Mouse (Mus musculus) left cerebral cortex, adult 2 months (tissue): ENCODE data around the gene Btbd16. TPM values are rescaled to one million over a fixed set of nuclear protein-coding genes. Genes with fewer than 3 reads are reported as not detected.
A peak's percentile ranks its signal among the peaks of the same experiment; 100 is the strongest.

Experiments used
- DNase-seq, 2 experiments: peaks; one replicate each; pipeline ENCODE4 v3.0.0; 2021 to 2022; ENCODE audit warnings: low spot score in 2 of 2, mixed read lengths in 1 of 2; ENCODE audit errors: extremely low spot score in 1 of 2
- H3K27ac ChIP-seq: fragments of 200-600 bp; 2 replicates; pipeline ENCODE4 v1.8.1; 2022
- H3K4me3 ChIP-seq: fragments of 200-600 bp; 2 replicates; pipeline ENCODE4 v1.8.1; 2022
- CTCF ChIP-seq: fragments of 200-600 bp; IDR thresholded peaks from 2 replicates; pipeline ENCODE4 v1.8.1; 2022; ENCODE audit warnings: antibody characterized with exemption, mild to moderate bottlenecking, moderate library complexity
- intact Hi-C: fragments of 180-260 bp; cut with DNase I; formaldehyde crosslinking; loops from one replicate; pipeline ENCODE4 v1.15.1; 2025
- total RNA-seq, 2 experiments: library from RNA; stranded (reverse); gene quantifications; 2 replicates each; pipeline ENCODE4 v1.2.3; 2021

The Btbd16 gene
- total RNA-seq, 2 experiments from 2014 or later, result 0.23 to 0.56 TPM

DNA sequence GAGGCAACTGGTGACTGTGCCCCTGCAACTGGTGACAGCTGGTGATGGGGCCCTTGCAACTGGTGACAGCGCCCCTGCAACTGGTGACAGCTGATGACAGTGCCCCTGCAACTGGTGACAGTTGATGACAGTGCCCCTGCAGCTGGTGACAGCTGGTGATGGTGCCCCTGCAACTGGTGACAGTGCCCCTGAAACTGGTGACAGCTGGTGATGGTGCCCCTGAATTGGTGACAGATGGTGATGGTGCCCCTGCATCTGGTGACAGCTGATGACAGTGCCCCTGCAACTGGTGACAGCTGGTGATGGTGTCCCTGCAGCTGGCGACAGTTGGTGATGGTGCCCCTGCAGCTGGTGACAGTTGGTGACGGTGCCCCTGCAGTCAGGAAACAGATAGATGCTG, 52.5 kb downstream of the Btbd16 start:
- intact Hi-C loops, result loop anchor here (5.0 to 10.0 kb wide), 2 partner anchors 54 to 228 kb away; partner anchors contain the start of gene Btbd16
- TF ChIP-seq CTCF, result no peak
- H3K4me3 ChIP-seq, result no peak overlapping the region
- no peak overlapping the region for H3K27ac ChIP-seq
- DNase-seq, result no peak

DNA sequence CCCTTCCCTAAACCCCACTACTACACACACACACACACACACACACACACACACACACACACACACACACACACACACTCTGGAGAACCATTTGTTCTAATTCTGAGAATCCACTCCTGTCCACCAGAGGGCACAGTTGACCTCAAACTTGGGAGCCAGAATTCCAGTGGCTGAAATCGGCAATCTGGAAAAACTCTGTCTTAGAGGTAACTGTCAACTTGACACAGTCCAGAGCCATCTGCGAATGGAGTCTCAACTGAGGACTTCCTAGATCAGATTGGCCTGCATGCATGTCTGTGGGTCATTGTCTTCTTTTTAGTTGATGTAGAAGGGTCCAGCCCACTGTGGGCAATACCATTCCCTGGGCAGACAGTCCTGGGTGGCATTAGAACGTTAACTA, 53.6 kb downstream of the Btbd16 start:
- TF ChIP-seq CTCF, result peak; percentile 54
- Histone ChIP-seq H3K27ac (no peak overlapping the region), H3K4me3 (no peak overlapping the region)
- DNase-seq, result peak; percentile 45 to 54
- intact Hi-C loops, result loop anchor here (1.0 to 10.0 kb wide), 3 partner anchors 55 to 227 kb away; partner anchors contain the start of gene Btbd16

DNA sequence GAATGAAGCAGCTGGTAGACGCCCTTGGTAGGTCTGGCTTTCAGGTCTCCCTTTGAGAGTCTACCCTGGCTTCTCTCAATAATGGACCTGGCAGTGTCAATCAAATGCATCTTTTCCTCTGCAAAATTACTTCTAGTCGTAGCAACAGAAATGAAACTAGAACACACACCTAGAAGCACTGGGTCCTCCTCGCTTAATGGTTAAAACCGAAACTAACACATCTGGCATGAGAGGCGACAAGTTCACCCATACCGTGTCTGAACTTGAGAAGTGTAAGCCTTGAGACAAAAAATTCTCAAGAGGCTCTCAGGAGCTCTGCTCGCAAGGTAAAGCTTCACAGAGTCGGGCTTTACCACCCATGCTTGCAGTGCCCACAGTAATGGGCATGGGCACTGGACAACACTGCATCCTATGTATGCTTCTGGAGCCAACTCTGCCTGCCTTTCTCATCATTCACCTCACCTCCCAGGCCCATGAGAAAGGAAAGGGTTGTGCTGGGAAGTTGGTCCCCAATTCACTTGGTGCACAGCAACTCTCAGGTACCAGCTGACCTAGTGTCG, 54.1 kb downstream of the Btbd16 start:
- no peak for DNase-seq
- intact Hi-C loops, result loop anchor here (1.0 to 10.0 kb wide), 3 partner anchors 56 to 227 kb away; partner anchors contain the start of gene Btbd16
- no peak for TF ChIP-seq CTCF
- Histone ChIP-seq H3K27ac (no peak overlapping the region), H3K4me3 (no peak overlapping the region)

DNA sequence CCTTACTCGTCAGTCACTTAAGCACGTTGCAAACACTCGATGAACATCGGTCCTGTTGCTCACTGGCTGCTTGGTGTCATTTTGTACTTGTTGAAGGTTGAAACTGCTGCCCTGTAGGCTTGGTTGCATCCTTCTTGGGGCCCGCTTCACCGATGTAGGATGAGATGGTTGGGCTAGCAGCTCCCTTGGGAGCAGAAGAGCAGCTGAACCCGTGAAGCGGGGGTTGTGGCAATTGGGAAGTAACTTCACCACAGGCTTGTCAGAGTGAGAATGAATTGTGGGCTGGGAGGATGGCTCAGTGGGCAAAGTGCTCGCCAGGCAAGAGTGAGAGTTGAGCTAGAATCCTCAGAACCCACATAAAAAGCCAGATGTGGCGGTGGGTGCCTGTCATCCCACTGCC, 54.6 kb downstream of the Btbd16 start:
- no peak for DNase-seq
- no peak overlapping the region for H3K4me3 ChIP-seq
- intact Hi-C loops, result loop anchor here (5.0 to 10.0 kb wide), 2 partner anchors 56 to 226 kb away; partner anchors contain the start of gene Btbd16
- no peak overlapping the region for H3K27ac ChIP-seq
- no peak for TF ChIP-seq CTCF

DNA sequence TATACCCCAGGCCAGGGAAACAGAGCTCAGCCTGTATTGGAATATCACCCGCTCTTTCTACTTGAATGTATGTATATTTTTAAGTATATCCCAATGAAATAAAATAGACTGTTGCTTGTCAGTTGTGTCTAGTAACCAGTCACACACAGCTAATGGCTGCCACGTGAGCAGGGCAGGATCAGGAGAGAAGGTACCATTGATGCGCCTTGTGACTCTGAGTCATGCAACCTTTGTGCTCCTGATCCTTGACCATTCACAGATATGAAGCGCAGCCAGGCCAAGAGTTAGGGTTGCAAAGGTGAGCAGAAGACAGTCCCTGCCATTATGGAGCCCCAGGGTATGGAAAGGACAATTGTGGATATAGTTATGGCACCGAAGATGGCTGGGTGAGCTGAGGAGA, 57.7 kb downstream of the Btbd16 start:
- no peak for DNase-seq
- no peak for TF ChIP-seq CTCF
- no peak overlapping the region for H3K4me3 ChIP-seq
- no peak overlapping the region for H3K27ac ChIP-seq
- intact Hi-C loops, result no loop called here

DNA sequence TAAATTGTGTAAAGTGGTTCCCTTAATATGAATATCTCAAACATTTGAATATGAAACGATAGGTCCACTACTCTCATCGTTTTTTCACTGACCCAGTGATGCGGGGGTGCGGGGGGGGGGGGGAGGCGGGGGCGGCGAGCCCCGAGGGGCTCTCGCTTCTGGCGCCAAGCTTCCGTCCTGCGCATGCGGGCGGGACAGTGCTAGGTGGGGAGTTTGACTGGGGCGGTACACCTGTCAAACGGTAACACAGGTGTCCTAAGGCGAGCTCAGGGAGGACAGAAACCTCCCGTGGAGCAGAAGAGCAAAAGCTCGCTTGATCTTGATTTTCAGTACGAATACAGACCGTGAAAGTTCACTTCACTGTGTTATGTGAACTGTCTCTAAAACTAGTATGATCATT, 60.4 kb downstream of the Btbd16 start:
- no peak overlapping the region for H3K4me3 ChIP-seq
- H3K27ac ChIP-seq, result no peak overlapping the region
- DNase-seq, result no peak
- TF ChIP-seq CTCF, result no peak
- intact Hi-C loops, result no loop called here

DNA sequence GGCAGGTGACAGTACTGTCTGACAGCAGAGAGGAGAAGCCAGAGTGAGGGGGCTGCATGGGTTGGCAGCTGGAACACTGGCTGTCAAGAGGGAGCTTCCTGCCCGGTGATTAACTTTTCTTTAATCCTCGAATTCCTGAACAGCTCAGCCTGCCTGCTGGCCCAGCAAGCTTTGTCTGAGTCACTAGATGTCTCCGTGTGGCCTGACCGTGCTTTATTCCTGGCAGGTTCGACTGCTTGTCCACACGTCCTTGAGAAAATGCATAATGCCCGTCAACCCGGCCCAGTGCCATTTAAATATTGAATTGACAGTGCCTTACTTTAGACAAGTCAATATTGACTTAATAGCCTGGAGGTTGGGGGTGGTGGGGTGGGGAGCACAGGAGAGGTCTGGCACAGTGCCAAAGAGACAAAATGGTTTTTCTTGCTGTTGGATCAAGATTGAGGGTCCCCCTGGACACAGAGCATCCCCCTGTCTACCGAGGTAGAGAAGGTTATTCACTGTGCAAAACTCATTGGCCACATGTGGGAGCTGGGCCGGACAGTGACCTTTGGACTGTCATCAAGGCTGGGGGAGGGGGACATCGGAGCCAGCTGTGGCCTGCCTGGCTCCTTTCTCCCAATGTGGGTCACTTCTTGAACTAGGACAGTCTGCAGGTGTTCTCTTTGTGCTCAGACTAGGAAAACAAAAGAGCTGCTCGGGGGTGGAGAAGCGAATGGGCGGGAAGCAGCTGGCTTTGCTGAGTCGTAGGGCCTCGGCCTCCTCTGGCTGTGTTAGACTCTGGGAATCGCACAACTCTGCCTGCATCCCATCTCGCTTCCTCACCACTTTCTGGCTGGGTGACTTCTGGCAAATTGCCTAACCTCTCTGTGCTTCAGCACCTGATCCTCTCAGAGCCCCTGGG, 61.3 kb downstream of the Btbd16 start:
- intact Hi-C loops, result no loop called here
- no peak overlapping the region for H3K27ac ChIP-seq

DNA sequence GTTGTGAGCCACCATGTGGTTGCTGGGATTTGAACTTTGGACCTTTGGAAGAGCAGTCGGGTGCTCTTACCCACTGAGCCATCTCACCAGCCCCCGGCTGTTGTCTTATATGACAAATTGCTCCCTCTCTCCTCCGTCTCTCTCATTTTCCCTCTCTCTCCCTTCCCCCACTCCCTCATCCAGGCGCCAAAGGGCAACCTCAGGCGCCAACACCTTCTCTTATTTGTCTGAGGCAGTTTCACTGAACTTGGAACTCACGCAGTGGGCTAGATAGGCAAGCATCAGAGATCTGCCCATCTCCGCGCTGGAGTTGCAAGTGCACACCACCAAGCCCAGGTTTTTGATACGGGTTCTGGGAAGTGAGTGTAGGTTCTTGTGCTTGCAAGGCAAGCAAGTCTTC, 62.2 kb downstream of the Btbd16 start:
- no peak overlapping the region for H3K4me3 ChIP-seq
- H3K27ac ChIP-seq, result no peak overlapping the region
- no peak for TF ChIP-seq CTCF
- intact Hi-C loops, result no loop called here
- DNase-seq, result no peak

More for the DNA sequence above, 61.3 kb downstream of the Btbd16 start:
- DNase-seq, result peak in 1 of 2 experiments; percentile 15
- no peak overlapping the region for H3K4me3 ChIP-seq
- no peak for TF ChIP-seq CTCF

DNA sequence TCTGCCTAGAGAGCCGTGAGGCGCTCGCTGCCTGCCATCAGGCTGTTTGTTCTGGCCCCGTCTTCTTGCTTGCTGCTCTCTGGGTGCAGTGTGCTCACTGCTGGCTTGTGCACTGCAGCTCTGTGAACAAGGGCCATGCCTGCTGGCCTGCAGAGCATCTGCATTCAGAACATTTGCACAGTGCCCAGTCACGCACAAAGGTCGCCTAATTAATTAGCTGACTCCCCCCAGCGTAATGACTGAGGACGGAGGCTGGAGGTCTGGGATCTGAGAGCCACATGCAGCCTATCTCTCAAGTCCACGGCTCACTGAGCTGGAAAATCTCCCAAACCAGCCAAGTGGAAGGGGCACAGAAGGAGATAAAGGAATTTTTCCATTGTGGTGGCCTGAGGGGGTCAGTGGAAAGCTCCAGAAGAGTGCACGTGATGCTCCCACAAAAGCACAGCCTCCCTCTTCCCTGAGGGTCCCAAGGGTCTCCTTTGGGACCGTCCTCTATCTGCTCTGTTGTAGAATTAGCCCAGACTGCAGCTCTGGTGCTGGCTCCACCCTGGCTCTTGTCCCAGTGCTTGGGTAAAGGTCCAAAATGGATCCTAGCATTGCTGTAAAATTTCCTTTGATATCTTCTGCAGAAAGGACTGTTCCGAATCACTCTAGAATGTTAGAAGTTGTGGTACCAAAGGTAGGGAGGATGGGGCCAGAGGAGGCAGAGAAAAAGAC, 64.2 kb downstream of the Btbd16 start:
- no peak for TF ChIP-seq CTCF
- DNase-seq, result no peak
- Histone ChIP-seq H3K4me3 (no peak overlapping the region), H3K27ac (no peak overlapping the region)
- intact Hi-C loops, result no loop called here

DNA sequence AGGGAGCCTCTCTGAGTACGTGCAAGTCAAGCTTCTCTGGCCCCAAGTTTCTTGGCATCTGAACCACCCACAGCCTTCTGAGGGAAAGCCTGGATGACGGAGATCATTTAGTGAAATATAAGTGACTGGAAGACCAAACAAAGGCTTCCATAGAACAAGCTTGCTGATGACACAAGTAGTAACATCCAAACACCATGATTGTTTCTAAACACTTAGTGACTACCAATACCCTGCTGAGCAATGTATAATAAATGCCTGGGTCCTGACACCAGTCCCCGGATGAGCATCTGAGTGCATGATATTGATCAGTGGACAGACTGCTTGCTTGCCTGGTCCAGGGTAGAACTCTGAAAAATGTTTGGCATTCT, 64.8 kb downstream of the Btbd16 start:
- no peak overlapping the region for H3K4me3 ChIP-seq
- no peak overlapping the region for H3K27ac ChIP-seq
- TF ChIP-seq CTCF, result no peak
- no peak for DNase-seq
- intact Hi-C loops, result no loop called here

DNA sequence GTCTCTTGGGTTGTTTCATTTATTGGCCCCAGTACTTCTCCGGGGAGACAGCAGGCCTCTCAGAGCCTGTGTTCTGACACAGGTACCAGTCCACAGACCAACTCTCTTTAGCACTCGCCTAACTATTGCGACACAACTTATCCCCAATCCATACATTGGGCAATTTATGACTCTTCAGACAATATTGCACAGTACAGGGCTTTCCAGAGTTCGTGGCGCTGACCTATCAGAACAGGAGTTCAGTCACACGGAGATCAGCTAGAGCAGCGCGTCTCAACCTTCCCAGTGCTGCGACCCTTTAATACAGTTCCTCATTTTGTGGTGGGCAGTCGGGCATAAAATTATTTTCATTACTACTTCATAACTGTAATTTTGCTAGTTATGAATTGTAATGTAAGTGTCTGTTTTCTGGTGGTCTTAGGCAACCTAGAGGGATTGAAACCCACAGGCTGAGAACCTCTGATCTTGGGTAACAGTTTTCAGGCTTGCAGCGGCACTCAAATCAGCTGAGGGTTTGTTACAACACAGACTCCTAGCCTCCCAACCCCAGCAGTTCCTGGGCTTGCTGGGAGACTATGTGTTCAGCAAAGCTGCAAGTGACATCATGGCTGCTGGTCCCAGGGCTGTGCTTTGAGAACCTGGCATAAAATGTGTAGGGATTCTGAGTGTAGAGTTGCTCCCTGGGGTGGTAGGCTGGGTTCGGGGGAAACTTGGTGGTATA, 65.7 kb downstream of the Btbd16 start:
- Histone ChIP-seq H3K27ac (no peak overlapping the region), H3K4me3 (no peak overlapping the region)
- TF ChIP-seq CTCF, result no peak
- DNase-seq, result no peak
- intact Hi-C loops, result no loop called here
